Mouse (Mus musculus) embryonic facial prominence, embryonic 10.5 days (tissue): ENCODE data around the gene Gm28635. TPM values are rescaled to one million over a fixed set of nuclear protein-coding genes. Genes with fewer than 3 reads are reported as not detected.
A peak's percentile ranks its signal among the peaks of the same experiment; 100 is the strongest.

ENCODE experiments used
- DNase-seq: peaks from one replicate; pipeline ENCODE4 v3.0.0-alpha.2; 2017; ENCODE audit warnings: low spot score
- H3K27ac ChIP-seq: fragments of 300-500 bp; sonication (generic); replicated peaks from 2 replicates; pipeline ENCODE4 v1.5.1; 2016; ENCODE audit warnings: mild to moderate bottlenecking
- H3K27me3 ChIP-seq: fragments of 300-500 bp; sonication (generic); replicated peaks from 2 replicates; pipeline ENCODE4 v1.6.1; 2016; ENCODE audit warnings: low read depth, mild to moderate bottlenecking; ENCODE audit not compliant: poor library complexity, severe bottlenecking
- H3K36me3 ChIP-seq: fragments of 300-500 bp; sonication (generic); replicated peaks from 2 replicates; pipeline ENCODE4 v1.6.1; 2016; ENCODE audit warnings: mild to moderate bottlenecking, moderate library complexity
- H3K4me1 ChIP-seq: fragments of 300-500 bp; sonication (generic); 2 replicates; pipeline ENCODE4 v1.6.1; 2016
- H3K4me3 ChIP-seq: fragments of 300-500 bp; sonication (generic); 2 replicates; pipeline ENCODE4 v1.5.1; 2016; ENCODE audit warnings: mild to moderate bottlenecking, moderate library complexity
- H3K9me3 ChIP-seq: fragments of 300-500 bp; sonication (generic); 2 replicates; pipeline ENCODE4 v1.6.1; 2016; ENCODE audit warnings: mild to moderate bottlenecking
- WGBS: fragments of 180-500 bp; shearing (Covaris S2); methylation state at CpG from one replicate; pipeline ENCODE4 v1.1.7; 2016; 5-methylcytosine and 5-hydroxymethylcytosine counted together
- polyA plus RNA-seq: library from polyadenylated mRNA; unstranded; fragments of >200 nt; fragmentation: Nextera tagmentation; extraction: Ambion mirVana; gene quantifications from 2 replicates; pipeline ENCODE4 v1.2.1, GENCODE M21; 2016

The Gm28635 gene
- polyA plus RNA-seq, 1 experiment from 2014 or later, result not detected

DNA sequence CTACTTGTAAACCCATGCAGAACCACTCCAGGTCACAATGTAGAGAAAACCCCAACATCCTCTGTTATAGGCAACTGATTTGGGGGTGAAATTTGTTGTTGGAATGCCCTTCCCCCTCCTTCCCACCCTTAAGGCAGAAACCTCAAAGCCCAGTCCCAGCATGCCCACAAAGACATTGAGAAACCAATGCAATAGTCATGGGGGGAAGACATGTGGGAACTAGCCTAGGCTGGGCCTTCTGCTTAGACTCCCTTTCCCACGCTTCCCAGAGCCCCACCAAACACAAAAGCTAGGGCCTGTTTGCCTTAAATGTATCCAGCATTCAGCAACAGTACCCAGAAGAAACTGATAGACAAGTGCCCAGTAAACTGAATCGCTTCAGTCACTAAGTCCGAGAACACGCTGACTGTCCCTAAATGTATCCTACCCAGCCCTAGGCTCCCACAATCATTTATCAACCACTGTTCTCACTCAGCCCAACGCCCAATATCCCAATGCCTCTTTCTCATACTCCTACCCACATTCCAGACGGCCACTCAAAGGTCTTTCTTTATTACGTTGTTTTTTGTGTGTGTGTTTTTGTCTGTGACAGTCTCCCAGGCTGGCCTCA is 51.4 kb downstream of the Gm28635 start:
- Histone ChIP-seq H3K36me3 (peaks cover 44% of the 10 kb centered on the region), H3K27me3 (no peaks in the 10 kb centered on the region), H3K4me3 (no peak overlapping the region), H3K9me3 (no peaks in the 10 kb centered on the region), H3K27ac (no peak overlapping the region), H3K4me1 (peaks cover 11% of the 10 kb centered on the region)
- WGBS, result 84% methylated on average over 7 of the region's 7 CpGs
- no peak for DNase-seq

DNA sequence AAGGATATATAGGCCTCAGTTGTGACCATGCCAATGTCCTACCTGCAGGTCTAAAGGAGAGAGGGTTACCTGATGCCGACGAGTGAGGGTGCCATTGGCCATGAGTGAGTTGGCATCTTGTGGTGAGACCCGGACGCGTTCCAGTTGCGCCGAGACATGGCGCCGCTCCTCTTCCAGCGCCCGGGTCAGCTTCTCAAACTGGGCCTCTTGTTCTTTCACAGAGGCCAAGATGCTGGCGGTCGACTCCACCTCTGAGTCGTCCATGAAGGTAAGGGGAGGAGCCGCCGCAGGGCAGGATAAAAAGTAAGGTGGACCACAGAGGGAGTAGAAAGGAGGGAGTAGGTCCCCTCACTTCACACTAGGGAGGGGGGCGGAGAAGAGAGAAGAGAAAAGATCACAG is 53.6 kb downstream of the Gm28635 start:
- H3K4me3 ChIP-seq, result no peak overlapping the region
- peaks cover 11% of the 10 kb centered on the region for H3K4me1 ChIP-seq
- no peak overlapping the region for H3K27ac ChIP-seq
- peaks cover 61% of the 10 kb centered on the region for H3K36me3 ChIP-seq
- no peaks in the 10 kb centered on the region for H3K9me3 ChIP-seq
- WGBS, result 93% methylated on average over 17 of the region's 17 CpGs
- no peak for DNase-seq
- H3K27me3 ChIP-seq, result no peaks in the 10 kb centered on the region

DNA sequence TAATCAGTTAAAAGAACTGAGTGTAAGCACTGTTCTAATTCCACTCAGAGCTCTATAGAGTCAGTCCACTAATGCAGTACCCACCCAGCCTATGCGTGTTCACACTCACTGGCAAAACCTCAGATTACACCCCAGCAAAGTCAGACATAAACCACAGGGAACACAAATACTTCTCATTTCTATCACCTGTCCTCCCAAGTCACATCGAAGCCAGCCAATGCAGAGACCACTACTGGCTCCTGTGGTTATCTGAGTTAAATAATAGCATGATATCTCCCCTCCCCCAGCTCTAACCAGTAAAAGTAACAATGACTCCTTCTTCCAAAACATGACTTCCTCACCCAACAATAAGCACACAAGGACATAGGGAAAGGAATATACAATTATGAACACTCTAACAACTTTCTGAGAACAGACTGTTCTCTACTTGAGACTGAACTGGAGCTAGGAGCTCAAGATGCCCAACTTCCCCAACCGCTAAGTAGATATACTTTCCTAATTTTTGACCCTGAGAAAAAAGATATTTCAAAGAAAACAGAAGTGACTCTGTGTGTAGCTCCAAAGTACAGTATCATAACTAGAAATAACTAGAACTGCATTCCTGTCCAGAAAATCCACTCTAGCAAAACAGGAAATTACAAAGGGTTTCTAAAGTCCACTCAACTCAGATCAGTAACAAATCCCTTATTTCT is 54.3 kb downstream of the Gm28635 start:
- DNase-seq, result no peak
- H3K4me1 ChIP-seq, result peaks cover 11% of the 10 kb centered on the region
- no peak overlapping the region for H3K4me3 ChIP-seq
- H3K9me3 ChIP-seq, result no peaks in the 10 kb centered on the region
- no peaks in the 10 kb centered on the region for H3K27me3 ChIP-seq
- 90% methylated on average over 3 of the region's 3 CpGs for WGBS
- no peak overlapping the region for H3K27ac ChIP-seq
- H3K36me3 ChIP-seq, result peaks cover 64% of the 10 kb centered on the region

DNA sequence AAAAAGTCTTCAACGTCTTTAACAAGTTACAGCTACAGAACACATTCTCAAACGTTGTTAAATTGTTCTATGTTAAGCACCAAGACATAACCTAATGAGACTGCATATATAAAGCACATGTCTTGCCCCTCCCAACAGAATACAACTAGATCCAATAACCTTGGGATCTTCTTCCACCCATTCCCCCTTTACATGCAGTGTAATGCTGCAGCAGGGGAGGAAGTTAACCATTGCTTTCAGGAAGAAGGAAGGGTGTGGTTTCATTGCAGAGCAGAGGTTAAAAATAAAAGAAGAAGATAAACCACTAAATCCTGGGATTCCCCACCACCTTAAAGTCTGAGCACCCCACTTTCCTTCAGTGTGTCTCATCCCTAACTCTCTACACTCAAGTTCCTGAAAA is 55.2 kb downstream of the Gm28635 start:
- Histone ChIP-seq H3K4me3 (no peak overlapping the region), H3K27me3 (no peaks in the 10 kb centered on the region), H3K4me1 (peaks cover 11% of the 10 kb centered on the region), H3K27ac (no peak overlapping the region), H3K36me3 (peaks cover 70% of the 10 kb centered on the region), H3K9me3 (no peaks in the 10 kb centered on the region)
- 83% methylated on average over 2 of the region's 2 CpGs for WGBS
- no peak for DNase-seq

DNA sequence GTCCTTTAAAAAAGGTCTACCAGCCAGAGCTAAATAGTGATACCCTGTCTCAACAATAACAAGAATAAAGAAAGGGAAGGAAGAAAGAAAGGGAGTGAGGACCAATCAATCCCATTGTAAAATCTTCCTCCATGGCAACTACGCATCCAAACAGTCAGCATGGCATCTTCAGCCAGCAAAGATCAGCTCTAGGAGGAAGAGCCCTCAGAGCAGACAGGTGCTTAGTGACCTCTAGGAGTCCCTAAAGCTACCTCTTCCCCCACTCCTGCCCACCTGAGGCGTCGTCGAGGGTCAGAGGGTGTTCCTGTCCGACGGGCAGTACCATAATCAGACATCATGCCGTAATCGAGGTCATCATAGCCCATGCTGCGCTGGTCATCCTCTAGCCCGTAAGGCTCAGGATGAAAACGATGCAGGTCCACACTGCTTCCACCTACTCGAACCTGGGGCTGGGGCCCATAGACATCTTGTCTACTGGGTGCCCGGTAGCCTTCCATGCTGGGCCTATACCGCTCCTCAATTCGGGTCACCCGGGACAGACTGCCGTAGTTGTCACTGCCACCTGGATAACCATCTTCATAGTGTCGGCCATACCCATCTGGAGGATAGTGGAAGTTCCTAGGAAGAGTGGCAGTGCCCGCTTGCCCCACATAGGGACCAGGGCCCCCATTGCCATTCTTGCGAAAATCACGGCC is 58.0 kb downstream of the Gm28635 start:
- Histone ChIP-seq H3K9me3 (no peaks in the 10 kb centered on the region), H3K4me1 (peaks cover 5% of the 10 kb centered on the region; the same call in 1 of the 2 replicates), H3K27me3 (no peaks in the 10 kb centered on the region), H3K4me3 (no peak overlapping the region), H3K27ac (no peak overlapping the region), H3K36me3 (peaks cover 96% of the 10 kb centered on the region)
- no peak for DNase-seq
- WGBS, result 95% methylated on average over 21 of the region's 21 CpGs

- WGBS, result 88% methylated on average over 2 of the region's 2 CpGs
- Histone ChIP-seq H3K4me3 (no peak overlapping the region), H3K36me3 (peaks cover 96% of the 10 kb centered on the region), H3K27ac (no peak overlapping the region), H3K9me3 (no peaks in the 10 kb centered on the region), H3K27me3 (no peaks in the 10 kb centered on the region), H3K4me1 (no peaks in the 10 kb centered on the region)
- no peak for DNase-seq
Observed at GRCm38 (mm10) chr2:84618914-84619313, 58.9 kb downstream of the Gm28635 start.

DNA sequence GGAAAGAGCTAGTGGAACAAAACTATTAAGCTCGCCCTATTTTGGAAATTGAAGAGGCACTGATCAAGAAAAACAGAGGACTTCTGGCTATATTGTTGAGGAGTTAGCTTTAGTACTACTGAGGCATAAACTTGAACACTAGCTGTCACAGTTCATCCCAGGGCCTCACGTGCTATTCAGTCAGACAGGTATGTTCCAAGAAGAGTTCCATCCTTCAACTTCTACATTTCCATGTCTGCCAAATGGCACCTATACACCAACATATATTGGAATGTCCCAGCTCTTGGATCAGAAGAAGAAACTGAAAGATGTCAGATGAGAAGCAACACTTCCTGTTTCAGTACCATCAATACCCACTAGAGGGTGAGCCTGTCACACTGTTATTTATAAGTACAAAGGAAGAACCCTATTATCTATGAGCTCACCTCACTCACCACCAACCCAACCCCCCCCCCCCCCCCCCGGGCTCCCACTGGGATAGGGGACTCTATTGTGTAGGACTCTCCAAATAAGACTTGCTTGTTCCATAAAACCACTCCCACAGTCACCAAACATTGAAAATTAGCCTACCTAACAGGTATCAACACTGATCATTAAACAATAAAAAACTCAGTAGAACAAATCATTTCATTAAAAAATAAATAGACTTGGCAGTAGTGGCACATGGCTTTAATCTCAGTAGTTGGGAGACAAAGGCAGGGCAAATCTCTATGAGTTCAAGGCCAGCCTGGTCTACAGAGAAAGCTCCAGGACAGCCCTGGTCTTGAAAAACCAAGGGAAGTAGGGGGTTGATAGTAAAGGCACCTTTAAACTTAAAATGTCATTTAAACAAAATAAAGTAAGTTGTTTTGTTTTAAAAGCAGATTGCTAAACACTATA is 60.0 kb downstream of the Gm28635 start:
- no peaks in the 10 kb centered on the region for H3K9me3 ChIP-seq
- H3K27ac ChIP-seq, result no peak overlapping the region
- H3K27me3 ChIP-seq, result no peaks in the 10 kb centered on the region
- peak; percentile 20 for DNase-seq
- peaks cover 98% of the 10 kb centered on the region for H3K36me3 ChIP-seq
- H3K4me3 ChIP-seq, result no peak overlapping the region
- H3K4me1 ChIP-seq, result no peaks in the 10 kb centered on the region
- WGBS, result 83% methylated on average over 3 of the region's 3 CpGs

GRCm38 (mm10) chr2:84612764-84613163 is 65.1 kb downstream of the Gm28635 start:
- H3K9me3 ChIP-seq, result no peaks in the 10 kb centered on the region
- H3K27me3 ChIP-seq, result no peaks in the 10 kb centered on the region
- no peak overlapping the region for H3K4me3 ChIP-seq
- H3K36me3 ChIP-seq, result peaks cover 100% of the 10 kb centered on the region
- H3K27ac ChIP-seq, result no peak overlapping the region
- no peak for DNase-seq
- H3K4me1 ChIP-seq, result no peaks in the 10 kb centered on the region
- 97% methylated on average over 6 of the region's 6 CpGs for WGBS

GRCm38 (mm10) chr2:84607842-84608241 is 70.0 kb downstream of the Gm28635 start:
- Histone ChIP-seq H3K27me3 (no peaks in the 10 kb centered on the region), H3K36me3 (peaks cover 100% of the 10 kb centered on the region), H3K27ac (no peak overlapping the region), H3K4me1 (no peaks in the 10 kb centered on the region), H3K9me3 (no peaks in the 10 kb centered on the region), H3K4me3 (no peak overlapping the region)
- WGBS, result 74% methylated on average over 1 of the region's 1 CpGs
- DNase-seq, result no peak

DNA sequence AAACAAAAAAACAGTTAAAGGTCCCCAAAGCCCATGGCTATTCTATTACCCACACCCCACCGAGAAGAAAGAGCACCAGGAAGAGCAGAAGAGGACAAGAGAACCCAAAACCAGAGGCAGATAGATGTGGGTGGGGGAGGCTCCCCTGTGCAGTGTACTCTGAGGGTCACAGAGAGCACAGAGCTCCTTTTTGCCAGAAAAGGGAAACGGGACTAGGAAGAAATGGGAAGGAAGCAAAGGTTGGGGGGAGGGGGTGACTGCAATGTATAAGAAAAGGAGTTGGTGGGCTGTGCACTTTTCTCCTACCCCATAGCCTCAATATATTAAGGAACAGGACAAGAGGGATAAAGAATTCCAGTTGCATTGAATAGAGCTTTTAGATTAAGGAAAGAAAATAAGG is 76.9 kb downstream of the Gm28635 start:
- Histone ChIP-seq H3K36me3 (peaks cover 96% of the 10 kb centered on the region), H3K27ac (no peak overlapping the region), H3K27me3 (no peaks in the 10 kb centered on the region), H3K4me3 (no peak overlapping the region), H3K9me3 (no peaks in the 10 kb centered on the region), H3K4me1 (no peaks in the 10 kb centered on the region)
- DNase-seq, result no peak
- 65% methylated on average over 2 of the region's 2 CpGs for WGBS

GRCm38 (mm10) chr2:84599270-84599888 is 78.5 kb downstream of the Gm28635 start:
- Histone ChIP-seq H3K4me3 (no peak overlapping the region), H3K27me3 (no peaks in the 10 kb centered on the region), H3K36me3 (peaks cover 84% of the 10 kb centered on the region), H3K9me3 (no peaks in the 10 kb centered on the region), H3K27ac (no peak overlapping the region), H3K4me1 (no peaks in the 10 kb centered on the region)
- 90% methylated on average over 6 of the region's 6 CpGs for WGBS
- DNase-seq, result no peak

GRCm38 (mm10) chr2:84597123-84597522 is 80.7 kb downstream of the Gm28635 start:
- Histone ChIP-seq H3K27ac (no peak overlapping the region), H3K9me3 (no peaks in the 10 kb centered on the region), H3K27me3 (no peaks in the 10 kb centered on the region), H3K36me3 (peaks cover 75% of the 10 kb centered on the region), H3K4me3 (no peak overlapping the region), H3K4me1 (no peaks in the 10 kb centered on the region)
- DNase-seq, result no peak
- 93% methylated on average over 1 of the region's 1 CpGs for WGBS
